Mouse (Mus musculus): ENCODE results near the gene Lrfn5. TPM values are rescaled to one million over a fixed set of nuclear protein-coding genes. Genes with fewer than 3 reads are reported as not detected.

The Lrfn5 gene
- 43.5 and 44.4 TPM in 2 replicates for polyA plus RNA-seq (2015; fragmentation: Nextera tagmentation; extraction: Ambion mirVana)

DNA sequence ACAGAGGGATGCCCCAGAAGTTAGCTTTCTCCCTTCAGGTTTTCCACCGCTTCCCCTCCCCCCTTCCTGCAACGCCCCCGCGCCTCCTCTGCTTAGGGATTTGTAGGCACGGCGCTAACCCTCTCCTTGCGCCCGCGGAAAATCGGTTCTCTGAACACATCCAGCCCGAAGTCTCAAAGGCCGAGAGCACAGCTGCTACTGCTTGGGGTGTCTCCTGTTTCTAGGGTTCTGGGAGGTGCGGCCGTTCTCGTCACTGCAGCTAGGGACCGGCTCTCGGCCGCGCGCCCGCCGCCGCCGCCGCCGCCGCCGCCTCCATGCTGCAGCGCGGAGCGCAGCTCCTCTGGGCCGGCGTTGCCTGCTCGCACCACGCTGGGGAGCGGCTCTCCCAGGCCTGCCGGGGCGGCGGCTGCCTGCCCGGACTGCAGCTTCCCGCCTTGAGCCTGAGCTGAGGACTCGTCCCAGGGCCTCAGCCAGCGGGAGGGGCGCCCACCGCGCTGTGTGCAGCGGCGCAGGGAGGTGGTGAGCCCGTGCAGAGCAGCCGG is at the start of gene Lrfn5:
Gene Lrfn5 (plus strand): TSS at position 322 of the 542 bp plus-strand sequence.
- Histone ChIP-seq H3K9ac (peak within 1 kb of the TSS; percentile 84), H3K9me3 (no peaks in the 10 kb centered on the region), H3K27me3 (peaks cover 30% of the 10 kb centered on the region), H3K27ac (peak within 1 kb of the TSS; percentile 93), H3K36me3 (no peaks in the 10 kb centered on the region), H3K4me3 (peak within 1 kb of the TSS; percentile 66), H3K4me1 (replicated peaks) (peaks cover 19% of the 10 kb centered on the region), H3K4me2 (peak within 1 kb of the TSS; percentile 77)
- ATAC-seq (ENCODE audit: low FRiP score): peak; percentile 86
- under 1% methylated on average over 44 of the region's 50 CpGs for WGBS

DNA sequence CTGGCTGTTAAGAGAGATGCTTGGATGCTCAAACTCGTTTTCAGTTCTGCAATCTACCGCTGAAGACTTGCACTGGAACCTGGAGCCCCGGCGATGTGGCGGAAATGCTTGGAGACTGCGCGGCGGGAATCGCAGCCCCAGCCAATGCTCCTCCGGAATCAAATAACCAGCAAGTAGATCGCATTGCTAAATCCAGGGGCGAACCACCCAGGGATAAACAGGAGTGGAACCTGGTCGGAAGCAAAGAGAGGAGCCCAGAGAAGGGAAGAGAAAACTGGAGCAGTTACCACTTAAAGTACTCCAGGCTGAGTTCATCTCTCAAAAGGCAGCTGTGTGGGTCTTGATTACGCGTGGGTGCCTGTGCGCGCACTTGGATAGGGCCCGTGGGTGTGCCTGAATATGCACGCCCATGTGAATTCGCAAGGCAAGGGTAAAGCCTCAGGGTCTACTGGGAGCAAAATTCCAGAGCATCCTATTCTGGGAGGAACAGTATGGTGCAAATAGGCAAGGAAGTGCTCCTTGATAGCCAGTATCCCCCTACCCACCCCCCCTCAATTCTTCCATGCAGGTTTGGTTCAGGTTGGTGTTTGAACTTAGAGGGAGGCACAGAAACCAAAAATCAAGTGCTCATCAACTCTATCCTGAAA is 1.3 kb upstream of the Lrfn5 start:
- Histone ChIP-seq H3K27ac (no peak overlapping the region), H3K4me1 (replicated peaks) (peaks cover 19% of the 10 kb centered on the region), H3K9ac (peak overlapping the region; percentile 56), H3K4me3 (peak overlapping the region; percentile 66), H3K27me3 (peaks cover 30% of the 10 kb centered on the region), H3K36me3 (no peaks in the 10 kb centered on the region), H3K9me3 (no peaks in the 10 kb centered on the region), H3K4me2 (peak overlapping the region; percentile 77)
- ATAC-seq (ENCODE audit: low FRiP score): no peak
- 2% methylated on average over 20 of the region's 20 CpGs for WGBS

- Histone ChIP-seq H3K4me1 (replicated peaks) (peaks cover 19% of the 10 kb centered on the region), H3K4me3 (peak overlapping the region; percentile 66), H3K27me3 (peaks cover 30% of the 10 kb centered on the region), H3K36me3 (no peaks in the 10 kb centered on the region), H3K9me3 (no peaks in the 10 kb centered on the region), H3K4me2 (peak overlapping the region; percentile 77), H3K27ac (peak overlapping the region; percentile 93), H3K9ac (peak overlapping the region; percentile 84)
- 4% methylated on average over 6 of the region's 6 CpGs for WGBS
- ATAC-seq (ENCODE audit: low FRiP score): peak; percentile 26; the same call in 1 of the 2 replicates
Measured at GRCm38 (mm10) chr12:61522148-61522828, 662 bp upstream of the Lrfn5 start.

DNA sequence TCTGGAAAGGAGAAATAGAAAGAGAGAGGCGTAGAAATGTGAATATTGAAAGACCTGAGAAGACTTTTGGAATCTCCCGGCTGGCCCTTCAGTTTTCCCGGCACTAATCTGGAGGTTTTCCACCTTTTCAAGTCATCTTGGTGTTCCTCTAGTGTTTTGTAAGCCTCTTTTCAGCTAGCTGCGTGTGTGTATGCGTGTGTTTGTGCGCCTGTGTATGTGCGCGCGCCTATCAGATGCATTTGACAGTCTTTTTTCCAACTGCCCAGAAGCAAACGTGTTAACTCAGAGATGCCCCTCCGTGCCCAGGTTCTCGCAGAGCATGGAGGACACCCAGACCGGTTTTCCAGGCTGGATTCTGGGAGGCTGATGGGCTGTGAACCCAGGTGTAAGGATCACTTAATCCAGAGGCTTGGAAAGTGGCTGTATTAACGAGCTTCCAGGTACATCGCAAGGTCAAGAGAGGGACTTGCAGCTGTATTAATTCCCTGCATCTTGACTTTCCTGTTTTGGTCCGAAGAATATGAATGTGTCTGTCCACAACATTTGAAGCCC is 757 bp downstream of the Lrfn5 start:
- WGBS: 2% methylated on average over 16 of the region's 16 CpGs
- no peak for ATAC-seq (ENCODE audit: low FRiP score)
- H3K27ac ChIP-seq: peak overlapping the region; percentile 93

DNA sequence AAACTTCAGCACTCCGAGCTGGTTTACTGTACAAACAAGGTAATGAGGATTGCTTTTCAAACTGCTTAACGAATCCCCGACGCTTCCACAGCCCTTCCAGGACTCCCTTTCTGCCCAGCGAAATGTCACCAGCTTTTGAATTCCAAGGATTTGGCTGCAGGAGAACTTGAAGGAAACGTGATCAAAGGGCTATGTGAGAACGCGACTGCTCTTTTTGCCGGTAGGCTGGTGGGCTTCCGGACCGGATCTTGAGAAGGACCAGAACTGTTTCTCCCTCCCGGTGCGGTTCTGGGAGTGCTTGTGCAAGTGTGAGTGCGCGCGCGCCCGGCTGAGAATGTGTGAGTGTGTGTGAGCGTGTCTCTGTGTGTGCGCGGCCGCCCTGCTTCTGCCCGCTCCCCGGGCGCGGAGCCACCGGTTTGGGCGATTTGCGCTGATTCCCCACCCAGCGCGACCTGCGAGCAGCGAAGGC is 1.3 kb downstream of the Lrfn5 start:
- peaks cover 30% of the 10 kb centered on the region for H3K27me3 ChIP-seq
- peak overlapping the region; percentile 77 for H3K4me2 ChIP-seq
- ATAC-seq (ENCODE audit: low FRiP score): no peak
- H3K36me3 ChIP-seq: no peaks in the 10 kb centered on the region
- H3K4me3 ChIP-seq: peak overlapping the region; percentile 66
- WGBS: under 1% methylated on average over 33 of the region's 33 CpGs
- H3K27ac ChIP-seq: peak overlapping the region; percentile 93
- no peaks in the 10 kb centered on the region for H3K9me3 ChIP-seq
- peak overlapping the region; percentile 84 for H3K9ac ChIP-seq
- H3K4me1 ChIP-seq (replicated peaks): peaks cover 21% of the 10 kb centered on the region

More for the DNA sequence above, 757 bp downstream of the Lrfn5 start:
- peak overlapping the region; percentile 84 for H3K9ac ChIP-seq
- peaks cover 21% of the 10 kb centered on the region for H3K4me1 ChIP-seq (replicated peaks)
- peak overlapping the region; percentile 66 for H3K4me3 ChIP-seq
- no peaks in the 10 kb centered on the region for H3K36me3 ChIP-seq
- peaks cover 30% of the 10 kb centered on the region for H3K27me3 ChIP-seq
- peak overlapping the region; percentile 77 for H3K4me2 ChIP-seq
- no peaks in the 10 kb centered on the region for H3K9me3 ChIP-seq

DNA sequence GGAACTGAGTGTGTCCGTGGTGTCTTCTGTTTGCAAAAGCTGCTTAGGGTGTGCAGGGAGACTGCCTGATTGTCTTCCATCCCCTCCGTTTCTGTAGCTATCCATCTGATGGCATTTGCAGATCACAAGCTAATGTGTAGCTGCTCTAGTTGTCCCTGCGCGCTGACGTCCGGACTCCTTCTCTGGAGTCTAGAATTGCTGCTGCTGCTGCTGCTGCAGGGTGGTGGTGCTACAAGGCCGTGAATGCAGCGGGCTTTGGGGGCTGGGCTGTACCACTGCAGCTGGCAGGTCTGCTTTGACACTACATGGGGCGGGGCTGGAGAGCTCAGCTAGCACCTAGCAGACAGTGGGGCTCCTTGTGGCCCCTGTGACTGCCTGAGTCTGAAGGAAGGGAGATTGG is 3.2 kb downstream of the Lrfn5 start:
- H3K9ac ChIP-seq: peak overlapping the region; percentile 73
- peak overlapping the region; percentile 77 for H3K4me2 ChIP-seq
- peaks cover 22% of the 10 kb centered on the region for H3K27me3 ChIP-seq
- peak overlapping the region; percentile 93 for H3K27ac ChIP-seq
- peak overlapping the region; percentile 66 for H3K4me3 ChIP-seq
- H3K36me3 ChIP-seq: no peaks in the 10 kb centered on the region
- peaks cover 19% of the 10 kb centered on the region for H3K4me1 ChIP-seq (replicated peaks)
- 2% methylated on average over 9 of the region's 9 CpGs for WGBS
- ATAC-seq (ENCODE audit: low FRiP score): peak; percentile 81
- no peaks in the 10 kb centered on the region for H3K9me3 ChIP-seq

DNA sequence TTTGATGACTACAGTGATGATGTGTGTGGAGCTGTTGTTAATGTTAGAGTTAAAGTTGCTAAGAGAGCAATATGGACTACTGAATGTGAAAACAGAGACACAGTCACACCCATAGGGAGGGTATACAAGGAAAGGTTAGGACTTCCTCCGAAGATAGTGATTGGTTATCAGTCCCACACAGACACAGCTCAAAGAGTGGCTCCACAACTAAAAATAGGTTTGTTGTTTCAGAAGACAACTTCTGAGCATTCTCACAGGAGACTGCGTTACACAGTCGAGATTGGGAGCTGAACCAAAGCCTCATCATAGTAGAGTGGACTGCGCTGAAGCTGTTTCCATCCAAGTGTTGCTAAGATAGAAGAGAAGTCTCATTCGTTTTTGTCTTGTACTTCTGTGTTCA is 57.0 kb downstream of the Lrfn5 start:
- Histone ChIP-seq H3K9ac (no peak overlapping the region), H3K27ac (no peak overlapping the region), H3K4me2 (no peak overlapping the region), H3K36me3 (no peaks in the 10 kb centered on the region), H3K27me3 (no peaks in the 10 kb centered on the region), H3K9me3 (no peaks in the 10 kb centered on the region), H3K4me3 (no peak overlapping the region), H3K4me1 (replicated peaks) (no peaks in the 10 kb centered on the region)
- 93% methylated on average over 5 of the region's 5 CpGs for WGBS
- ATAC-seq (ENCODE audit: low FRiP score): no peak

DNA sequence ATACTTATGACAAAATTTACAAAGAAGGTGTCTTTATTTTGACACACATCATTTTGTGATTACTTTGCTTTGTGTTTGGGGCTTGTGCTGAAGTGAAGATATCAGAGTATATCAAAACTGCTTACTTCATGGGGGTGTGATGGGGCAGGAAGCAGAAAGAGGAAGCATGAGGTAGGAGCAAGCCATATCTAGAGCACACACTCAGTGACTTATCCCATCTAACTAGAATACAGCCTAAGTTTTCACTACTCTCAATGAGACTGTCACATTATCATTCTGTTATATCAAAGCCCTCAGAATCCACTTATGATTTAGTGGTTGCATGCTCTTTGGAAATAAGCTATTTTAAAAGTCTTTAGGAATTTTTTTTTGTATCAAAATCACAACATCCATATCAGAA is 77.4 kb downstream of the Lrfn5 start:
- Histone ChIP-seq H3K27me3 (no peaks in the 10 kb centered on the region), H3K4me3 (no peak overlapping the region), H3K4me2 (no peak overlapping the region), H3K36me3 (no peaks in the 10 kb centered on the region), H3K9me3 (no peaks in the 10 kb centered on the region), H3K4me1 (replicated peaks) (no peaks in the 10 kb centered on the region), H3K27ac (no peak overlapping the region), H3K9ac (no peak overlapping the region)
- ATAC-seq (ENCODE audit: low FRiP score): no peak

DNA sequence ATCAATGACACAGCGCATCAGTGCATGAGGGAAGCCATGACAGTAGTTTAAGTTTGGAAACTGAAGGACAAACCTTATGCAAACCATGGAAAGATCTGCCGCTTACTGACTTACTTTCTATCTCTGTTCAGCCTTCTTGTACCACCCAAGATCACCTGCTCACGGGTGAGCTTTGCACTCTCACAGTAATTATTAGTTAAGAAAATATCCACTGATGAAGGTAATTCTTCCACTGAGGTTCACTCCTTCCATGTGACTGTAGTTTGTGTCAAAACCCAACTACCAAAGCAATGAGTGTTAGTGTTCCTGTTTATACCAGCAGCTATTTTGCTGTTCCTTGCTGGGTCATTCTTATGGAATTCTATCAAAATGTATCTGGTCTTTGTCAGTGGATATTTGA is 84.9 kb downstream of the Lrfn5 start:
- H3K36me3 ChIP-seq: no peaks in the 10 kb centered on the region
- H3K4me1 ChIP-seq (replicated peaks): no peaks in the 10 kb centered on the region
- H3K9me3 ChIP-seq: no peaks in the 10 kb centered on the region
- no peaks in the 10 kb centered on the region for H3K27me3 ChIP-seq
- H3K4me2 ChIP-seq: no peak overlapping the region
- ATAC-seq (ENCODE audit: low FRiP score): no peak
- no peak overlapping the region for H3K27ac ChIP-seq
- no peak overlapping the region for H3K9ac ChIP-seq
- 94% methylated on average over 3 of the region's 3 CpGs for WGBS
- no peak overlapping the region for H3K4me3 ChIP-seq

DNA sequence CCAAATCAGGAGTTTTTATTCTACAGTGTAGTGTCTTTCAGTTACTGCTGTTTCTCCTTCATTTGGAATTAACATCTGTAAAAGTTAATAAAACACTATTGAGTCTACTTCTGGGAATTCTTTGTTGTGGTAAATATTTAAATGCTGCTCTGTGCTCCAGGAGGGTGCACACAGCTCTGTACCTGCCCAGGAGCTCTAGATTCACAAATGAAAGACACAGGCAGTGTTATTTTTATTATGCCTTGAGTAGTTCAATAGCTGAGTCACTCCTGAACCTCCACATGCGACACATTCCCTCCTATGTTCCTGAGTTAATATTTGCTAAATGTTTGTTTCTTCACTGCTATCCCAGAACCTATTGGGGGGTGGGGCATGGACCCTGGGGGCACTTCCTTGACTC is 87.1 kb downstream of the Lrfn5 start:
- Histone ChIP-seq H3K27ac (no peak overlapping the region), H3K9ac (no peak overlapping the region), H3K4me3 (no peak overlapping the region), H3K4me1 (replicated peaks) (no peaks in the 10 kb centered on the region), H3K36me3 (no peaks in the 10 kb centered on the region), H3K9me3 (no peaks in the 10 kb centered on the region), H3K4me2 (no peak overlapping the region), H3K27me3 (no peaks in the 10 kb centered on the region)
- ATAC-seq (ENCODE audit: low FRiP score): no peak
- 75% methylated on average over 1 of the region's 1 CpGs for WGBS

- Histone ChIP-seq H3K4me3 (no peak overlapping the region), H3K27ac (no peak overlapping the region), H3K4me1 (replicated peaks) (no peaks in the 10 kb centered on the region), H3K9ac (no peak overlapping the region), H3K36me3 (no peaks in the 10 kb centered on the region), H3K9me3 (no peaks in the 10 kb centered on the region), H3K27me3 (no peaks in the 10 kb centered on the region), H3K4me2 (no peak overlapping the region)
- ATAC-seq (ENCODE audit: low FRiP score): no peak
Measured at GRCm38 (mm10) chr12:61624532-61624931, 101.6 kb downstream of the Lrfn5 start.

GRCm38 (mm10) chr12:61654380-61654779 is 131.4 kb downstream of the Lrfn5 start:
- Histone ChIP-seq H3K4me1 (replicated peaks) (no peaks in the 10 kb centered on the region), H3K9me3 (no peaks in the 10 kb centered on the region), H3K4me2 (no peak overlapping the region), H3K27me3 (no peaks in the 10 kb centered on the region), H3K4me3 (no peak overlapping the region), H3K9ac (no peak overlapping the region), H3K36me3 (no peaks in the 10 kb centered on the region), H3K27ac (no peak overlapping the region)
- WGBS: 91% methylated on average over 5 of the region's 5 CpGs
- ATAC-seq (ENCODE audit: low FRiP score): no peak
